Mouse (Mus musculus) kidney, adult 2 months (tissue): ENCODE measurements at regions not wholly inside any gene's neighbourhood (a gene's known extent, or its start where the extent isn't known, plus 50 kb on each side); places are given as distances from the start of the nearest gene placed in this dataset.
A peak's percentile ranks its signal among the peaks of the same experiment; 100 is the strongest.

Experiments
- DNase-seq: peaks from one replicate; pipeline ENCODE4 v3.0.0; 2021
- H3K27ac ChIP-seq: fragments of 200-500 bp; 2 replicates; pipeline ENCODE4 v1.5.1; 2012; ENCODE audit warnings: low read depth, low read length, control low read depth, inconsistent platforms; ENCODE audit not compliant: insufficient read depth
- H3K27me3 ChIP-seq: fragments of 200-500 bp; replicated peaks from 2 replicates; pipeline ENCODE4 v1.6.1; 2012; ENCODE audit warnings: mild to moderate bottlenecking, moderate library complexity, low read length, inconsistent platforms; ENCODE audit not compliant: control insufficient read depth, insufficient read depth
- H3K36me3 ChIP-seq: fragments of 200-500 bp; 2 replicates; pipeline ENCODE4 v1.6.1; 2012; ENCODE audit warnings: mild to moderate bottlenecking, moderate library complexity, low read length, inconsistent platforms; ENCODE audit not compliant: control insufficient read depth, insufficient read depth
- H3K4me1 ChIP-seq: fragments of 200-500 bp; 2 replicates; pipeline ENCODE4 v1.6.1; 2011; ENCODE audit warnings: low read length; ENCODE audit not compliant: control insufficient read depth, insufficient read depth
- H3K4me3 ChIP-seq: fragments of 200-500 bp; 2 replicates; pipeline ENCODE4 v1.5.1; 2011; ENCODE audit warnings: mild to moderate bottlenecking, low read depth, low read length, control low read depth; ENCODE audit not compliant: insufficient read depth
- CTCF ChIP-seq: fragments of 200-500 bp; conservative IDR thresholded peaks from 2 replicates; pipeline ENCODE4 v1.5.1; 2011; ENCODE audit warnings: low read depth, mild to moderate bottlenecking, control low read depth, low read length, moderate library complexity, mixed read lengths; ENCODE audit not compliant: insufficient read depth, insufficient read length
- POLR2A ChIP-seq: fragments of 200-500 bp; IDR thresholded peaks from one replicate; pipeline ENCODE4 v1.6.1; 2011; ENCODE audit warnings: low read depth, low read length, control low read depth
- WGBS: fragments of 180-500 bp; shearing (Covaris S2); methylation state at CpG from one replicate; pipeline ENCODE4 v1.1.7; 2018; 5-methylcytosine and 5-hydroxymethylcytosine counted together

- TF ChIP-seq POLR2A (no peak), CTCF (no peak)
- no peak overlapping the region for H3K27ac ChIP-seq
- H3K36me3 ChIP-seq, result no peaks in the 10 kb centered on the region
- DNase-seq, result peak; percentile 5
- H3K27me3 ChIP-seq, result no peaks in the 10 kb centered on the region
- H3K4me1 ChIP-seq, result no peaks in the 10 kb centered on the region
- 44% methylated on average over 17 of the region's 17 CpGs for WGBS
- no peak overlapping the region for H3K4me3 ChIP-seq
Measured at GRCm38 (mm10) chr10:25118674-25119670, 188.7 kb downstream of the Akap7 start.

GRCm38 (mm10) chr10:25114316-25114715 lies 187.0 kb upstream of the Arg1 start:
- no peak overlapping the region for H3K4me3 ChIP-seq
- no peak for DNase-seq
- no peaks in the 10 kb centered on the region for H3K36me3 ChIP-seq
- no peak overlapping the region for H3K27ac ChIP-seq
- TF ChIP-seq CTCF (no peak), POLR2A (no peak)
- no peaks in the 10 kb centered on the region for H3K27me3 ChIP-seq
- 94% methylated on average over 4 of the region's 4 CpGs for whole genome bisulfite sequencing
- H3K4me1 ChIP-seq, result no peaks in the 10 kb centered on the region

- TF ChIP-seq POLR2A (no peak), CTCF (no peak)
Measured at GRCm38 (mm10) chr10:25112449-25113171, 185.3 kb upstream of the Arg1 start.

GRCm38 (mm10) chr10:25111636-25112422 lies 184.5 kb upstream of the Arg1 start:
- Histone ChIP-seq H3K4me1 (no peaks in the 10 kb centered on the region), H3K27me3 (no peaks in the 10 kb centered on the region), H3K36me3 (no peaks in the 10 kb centered on the region), H3K27ac (no peak overlapping the region), H3K4me3 (no peak overlapping the region)
- DNase-seq, result no peak
- 21% methylated on average over 11 of the region's 11 CpGs for WGBS
- TF ChIP-seq CTCF (no peak), POLR2A (no peak)

More at GRCm38 (mm10) chr10:25112449-25113171, 185.3 kb upstream of the Arg1 start:
- Histone ChIP-seq H3K27me3 (no peaks in the 10 kb centered on the region), H3K36me3 (no peaks in the 10 kb centered on the region), H3K4me3 (no peak overlapping the region), H3K27ac (no peak overlapping the region), H3K4me1 (no peaks in the 10 kb centered on the region)
- no peak for DNase-seq
- 59% methylated on average over 12 of the region's 12 CpGs for WGBS

- TF ChIP-seq POLR2A (no peak), CTCF (no peak)
- DNase-seq, result no peak
- no peak overlapping the region for H3K4me3 ChIP-seq
- no peaks in the 10 kb centered on the region for H3K36me3 ChIP-seq
- no peaks in the 10 kb centered on the region for H3K27me3 ChIP-seq
- 67% methylated on average over 7 of the region's 7 CpGs for WGBS
- no peak overlapping the region for H3K27ac ChIP-seq
- no peaks in the 10 kb centered on the region for H3K4me1 ChIP-seq
Measured at GRCm38 (mm10) chr10:25111181-25111580, 183.9 kb upstream of the Arg1 start.

GRCm38 (mm10) chr10:25098070-25098469 lies 170.8 kb upstream of the Arg1 start:
- TF ChIP-seq POLR2A, result no peak
- no peak for TF ChIP-seq CTCF
- H3K36me3 ChIP-seq, result no peaks in the 10 kb centered on the region
- no peaks in the 10 kb centered on the region for H3K4me1 ChIP-seq
- H3K27ac ChIP-seq, result no peak overlapping the region
- no peaks in the 10 kb centered on the region for H3K27me3 ChIP-seq
- no peak overlapping the region for H3K4me3 ChIP-seq
- no peak for DNase-seq
- 58% methylated on average over 4 of the region's 4 CpGs for WGBS
